Mouse (Mus musculus) hindbrain, embryonic 13.5 days (tissue): ENCODE measurements at regions not wholly inside any gene's neighbourhood (a gene's known extent, or its start where the extent isn't known, plus 50 kb on each side); places are given as distances from the start of the nearest gene placed in this dataset.
A peak's percentile ranks its signal among the peaks of the same experiment; 100 is the strongest.

Experiments
- ATAC-seq: fragments of 200-750 bp; cut with Nextera tagmentation; 2 replicates; pipeline ENCODE4 v1.8.0; 2017; ENCODE audit warnings: moderate TSS enrichment; ENCODE audit not compliant: low FRiP score
- H3K27ac ChIP-seq: fragments of 300-500 bp; sonication (generic); 2 replicates; pipeline ENCODE4 v1.5.1; 2015; ENCODE audit warnings: inconsistent platforms, mild to moderate bottlenecking, moderate library complexity
- H3K27me3 ChIP-seq: fragments of 300-500 bp; sonication (generic); 2 replicates; pipeline ENCODE4 v1.6.1; 2015; ENCODE audit warnings: mild to moderate bottlenecking, inconsistent platforms
- H3K36me3 ChIP-seq: fragments of 300-500 bp; sonication (generic); 2 replicates; pipeline ENCODE4 v1.6.1; 2015; ENCODE audit warnings: mild to moderate bottlenecking, inconsistent platforms
- H3K4me1 ChIP-seq: fragments of 300-500 bp; sonication (generic); replicated peaks from 2 replicates; pipeline ENCODE4 v1.6.1; 2015; ENCODE audit warnings: inconsistent platforms
- H3K4me2 ChIP-seq: fragments of 300-500 bp; sonication (generic); 2 replicates; pipeline ENCODE4 v1.6.1; 2015; ENCODE audit warnings: inconsistent platforms, mild to moderate bottlenecking, moderate library complexity
- H3K4me3 ChIP-seq: fragments of 300-500 bp; sonication (generic); 2 replicates; pipeline ENCODE4 v1.5.1; 2015; ENCODE audit warnings: mild to moderate bottlenecking, inconsistent platforms
- H3K9ac ChIP-seq: fragments of 300-500 bp; sonication (generic); 2 replicates; pipeline ENCODE4 v1.6.1; 2015; ENCODE audit warnings: mild to moderate bottlenecking, inconsistent platforms
- H3K9me3 ChIP-seq: fragments of 300-500 bp; sonication (generic); 2 replicates; pipeline ENCODE4 v1.6.1; 2016; ENCODE audit warnings: inconsistent platforms
- WGBS: fragments of 180-500 bp; shearing (Covaris S2); methylation state at CpG from one replicate; pipeline ENCODE4 v1.1.7; 2015; 5-methylcytosine and 5-hydroxymethylcytosine counted together

DNA sequence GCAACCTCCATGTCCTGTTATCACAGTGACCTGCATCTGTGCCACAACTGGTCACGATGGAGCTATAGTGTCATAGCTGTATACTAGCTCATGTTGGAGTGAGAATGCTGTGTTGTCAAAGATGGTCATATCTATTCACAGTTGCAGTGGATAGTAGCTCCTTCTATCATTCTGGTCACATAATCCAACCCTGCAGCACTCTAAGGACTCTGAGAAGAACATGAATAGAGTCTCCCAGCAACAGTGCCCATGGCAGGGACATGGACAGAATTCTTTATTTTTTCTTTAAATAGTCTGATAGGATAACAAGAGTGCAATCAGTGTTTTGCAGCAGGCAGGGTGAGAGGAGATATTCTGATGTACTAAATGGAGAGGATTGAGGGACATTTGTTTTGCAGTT, 67.1 kb upstream of the Ednrb start:
- Histone ChIP-seq H3K27me3 (no peaks in the 10 kb centered on the region), H3K27ac (no peak overlapping the region), H3K9me3 (no peaks in the 10 kb centered on the region), H3K36me3 (no peaks in the 10 kb centered on the region), H3K4me3 (no peak overlapping the region), H3K4me2 (no peak overlapping the region), H3K9ac (no peak overlapping the region), H3K4me1 (no peaks in the 10 kb centered on the region)
- peak; percentile 69 for ATAC-seq
- 71% methylated on average over 1 of the region's 1 CpGs for whole genome bisulfite sequencing

DNA sequence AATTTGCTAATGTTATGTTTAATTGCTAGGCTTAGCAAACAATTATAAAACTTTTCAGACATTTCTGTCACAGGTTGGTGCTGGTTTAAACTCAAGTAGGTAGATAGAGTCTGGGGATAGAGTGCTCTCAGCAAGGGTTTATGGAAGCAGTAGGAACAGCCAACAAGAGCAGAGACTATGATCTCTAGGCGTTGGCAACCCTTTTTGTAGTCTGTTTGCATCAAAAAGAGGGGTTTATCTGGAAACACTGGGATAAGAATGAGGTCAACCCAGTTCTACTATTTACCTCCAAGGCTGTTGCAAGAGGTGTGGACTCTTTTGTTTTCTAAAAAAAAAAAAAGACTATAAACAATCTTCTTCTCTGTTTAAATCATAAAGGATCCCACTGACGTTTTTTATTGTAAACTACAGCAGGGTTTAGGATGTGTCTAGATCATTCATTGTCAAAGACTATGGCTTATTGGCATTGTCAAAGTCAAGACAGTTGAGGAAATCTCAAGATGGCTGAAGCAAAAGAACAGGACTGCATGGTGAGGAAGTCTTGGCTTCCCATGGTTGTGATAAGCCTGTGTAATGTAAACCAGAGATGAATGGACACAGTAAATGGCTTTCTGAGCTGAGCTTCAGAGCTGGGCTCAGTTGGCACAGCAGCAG, 62.3 kb upstream of the Ednrb start:
- Histone ChIP-seq H3K4me3 (no peak overlapping the region), H3K4me2 (no peak overlapping the region), H3K9me3 (no peaks in the 10 kb centered on the region), H3K4me1 (no peaks in the 10 kb centered on the region), H3K9ac (no peak overlapping the region), H3K36me3 (no peaks in the 10 kb centered on the region), H3K27ac (no peak overlapping the region), H3K27me3 (no peaks in the 10 kb centered on the region)
- 37% methylated on average over 2 of the region's 2 CpGs for WGBS
- no peak for ATAC-seq

DNA sequence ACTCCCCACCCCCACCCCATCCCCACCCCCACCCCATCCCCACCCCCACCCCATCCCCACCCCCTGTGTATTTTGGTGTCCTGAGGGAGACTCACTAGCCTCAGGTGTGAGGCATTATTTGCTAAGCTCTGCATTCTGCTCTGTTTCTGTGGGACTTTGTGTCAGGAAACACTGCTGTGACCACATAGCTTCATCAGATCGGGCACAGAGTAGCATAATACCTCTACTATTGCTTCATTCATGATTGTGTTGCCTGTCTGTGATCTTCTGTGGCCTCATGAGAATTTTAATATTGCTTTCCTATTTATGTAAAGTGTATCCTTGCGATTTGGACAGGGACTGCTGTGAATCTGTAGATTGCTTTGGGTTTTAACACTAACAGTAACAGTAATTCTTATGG, 56.6 kb upstream of the Ednrb start:
- no peak overlapping the region for H3K4me3 ChIP-seq
- H3K4me1 ChIP-seq = peaks cover 11% of the 10 kb centered on the region
- no peaks in the 10 kb centered on the region for H3K9me3 ChIP-seq
- WGBS = 67% methylated on average over 2 of the region's 2 CpGs
- H3K9ac ChIP-seq = no peak overlapping the region
- H3K27me3 ChIP-seq = no peaks in the 10 kb centered on the region
- ATAC-seq = no peak
- H3K36me3 ChIP-seq = no peaks in the 10 kb centered on the region
- H3K4me2 ChIP-seq = no peak overlapping the region
- no peak overlapping the region for H3K27ac ChIP-seq

DNA sequence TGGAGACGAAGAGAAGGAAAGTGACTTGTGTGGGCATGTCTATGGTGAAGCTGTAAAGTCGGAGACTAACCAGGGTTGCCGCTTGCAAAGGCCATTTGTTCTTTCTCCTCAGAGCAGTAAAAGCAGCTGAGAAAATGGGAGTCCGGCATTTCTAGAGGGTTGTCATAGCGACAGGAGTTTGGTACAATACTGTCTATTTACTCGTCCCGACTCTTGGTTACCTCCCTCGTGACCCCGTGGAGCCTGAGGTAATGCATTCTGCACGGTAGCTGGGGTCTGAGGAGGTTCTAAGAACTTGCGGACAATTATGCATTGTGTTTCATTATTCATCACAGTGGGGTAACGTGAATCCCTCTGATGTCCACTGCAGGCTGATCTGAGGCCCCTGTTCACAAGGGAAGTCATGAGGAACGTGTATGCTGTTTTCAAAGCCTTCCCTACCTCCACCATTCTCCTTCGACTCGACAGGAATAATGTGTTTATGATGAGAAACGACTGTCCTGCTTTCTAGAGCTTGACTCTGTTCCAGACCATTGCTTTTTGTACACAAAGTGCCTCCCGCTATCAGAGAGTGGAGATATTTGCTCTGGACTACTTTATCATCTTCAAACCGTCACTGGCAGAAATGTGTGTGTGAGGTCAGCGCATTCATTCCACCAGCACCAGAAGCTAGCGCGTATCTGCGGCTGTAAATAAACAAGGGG, 55.1 kb upstream of the Ednrb start:
- H3K4me2 ChIP-seq = peak overlapping the region; percentile 61
- no peaks in the 10 kb centered on the region for H3K36me3 ChIP-seq
- H3K4me3 ChIP-seq = peak overlapping the region; percentile 35
- peak overlapping the region; percentile 60 for H3K9ac ChIP-seq
- H3K27ac ChIP-seq = peak overlapping the region; percentile 81
- H3K9me3 ChIP-seq = no peaks in the 10 kb centered on the region
- ATAC-seq = peak; percentile 95
- 4% methylated on average over 22 of the region's 22 CpGs for WGBS
- H3K4me1 ChIP-seq = peaks cover 11% of the 10 kb centered on the region
- H3K27me3 ChIP-seq = no peaks in the 10 kb centered on the region

DNA sequence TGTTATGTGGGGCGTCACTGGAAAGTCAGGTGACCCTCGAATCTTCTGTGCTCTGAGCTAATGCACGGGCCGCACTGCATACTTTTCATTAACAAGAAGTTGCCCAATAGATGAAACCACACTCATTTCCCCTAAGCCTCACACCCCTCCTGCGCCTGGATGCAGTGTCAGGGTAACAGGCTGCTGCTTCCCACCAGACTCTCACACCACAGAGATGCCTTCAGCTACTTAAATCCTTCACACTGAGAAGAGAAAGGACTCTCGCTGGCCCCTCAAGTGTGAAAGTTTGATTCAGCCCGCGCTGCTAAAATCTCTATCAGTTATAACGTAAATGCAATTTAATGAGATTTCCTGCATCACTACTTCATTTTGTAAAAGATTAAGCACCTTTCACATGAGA, 54.5 kb upstream of the Ednrb start:
- H3K27ac ChIP-seq = peak overlapping the region; percentile 81
- WGBS = 7% methylated on average over 9 of the region's 9 CpGs
- H3K36me3 ChIP-seq = no peaks in the 10 kb centered on the region
- peak overlapping the region; percentile 61 for H3K4me2 ChIP-seq
- no peaks in the 10 kb centered on the region for H3K9me3 ChIP-seq
- peak; percentile 85 for ATAC-seq
- peak overlapping the region; percentile 60 for H3K9ac ChIP-seq
- H3K4me1 ChIP-seq = peaks cover 11% of the 10 kb centered on the region
- H3K27me3 ChIP-seq = no peaks in the 10 kb centered on the region
- H3K4me3 ChIP-seq = peak overlapping the region; percentile 35

DNA sequence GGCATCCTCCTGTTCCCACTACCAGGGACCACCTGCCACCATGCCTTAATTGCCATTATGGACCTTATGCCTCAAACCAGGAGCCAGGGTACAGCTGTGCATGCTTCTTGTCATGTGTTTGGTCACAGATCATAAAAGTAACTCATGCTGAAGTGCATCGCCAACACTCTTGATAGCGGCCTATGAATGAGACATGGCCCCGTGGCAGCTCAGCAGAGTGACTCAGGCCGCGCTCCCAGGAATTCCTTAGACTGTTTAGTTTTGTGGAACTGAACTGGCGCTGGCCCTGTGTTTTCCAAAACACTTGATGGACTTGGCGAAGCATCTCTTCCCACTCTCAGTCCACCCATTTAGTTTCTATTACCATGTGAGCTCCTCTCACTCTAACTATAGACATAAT, 51.1 kb upstream of the Ednrb start:
- Histone ChIP-seq H3K36me3 (no peaks in the 10 kb centered on the region), H3K27ac (no peak overlapping the region), H3K4me3 (no peak overlapping the region), H3K9me3 (no peaks in the 10 kb centered on the region), H3K27me3 (no peaks in the 10 kb centered on the region), H3K4me2 (no peak overlapping the region), H3K9ac (no peak overlapping the region), H3K4me1 (peaks cover 11% of the 10 kb centered on the region)
- ATAC-seq = no peak
- 95% methylated on average over 7 of the region's 7 CpGs for WGBS
